Mouse (Mus musculus) midbrain, postnatal 0 days (tissue): Measurements from ENCODE around the gene Kpna7. TPM values are rescaled to one million over a fixed set of nuclear protein-coding genes. Genes with fewer than 3 reads are reported as not detected.

ENCODE experiments used
- ATAC-seq: fragments of 200-750 bp; cut with Nextera tagmentation; 2 replicates; pipeline ENCODE4 v1.8.0; 2017; ENCODE audit warnings: moderate number of reproducible peaks, mild to moderate bottlenecking, moderate TSS enrichment, moderate library complexity; ENCODE audit not compliant: low FRiP score
- DNase-seq: peaks from one replicate; pipeline ENCODE4 v3.0.0-alpha.2; 2015; ENCODE audit warnings: low spot score
- H3K27ac ChIP-seq: fragments of 300-500 bp; sonication (generic); 2 replicates; pipeline ENCODE4 v1.5.1; 2014; ENCODE audit warnings: low read depth, mild to moderate bottlenecking, low read length, mixed read lengths
- H3K27me3 ChIP-seq: fragments of 300-500 bp; sonication (generic); 2 replicates; pipeline ENCODE4 v1.6.1; 2014; ENCODE audit warnings: low read length, control low read depth, mixed read lengths; ENCODE audit not compliant: insufficient read depth
- H3K36me3 ChIP-seq: fragments of 300-500 bp; sonication (generic); 2 replicates; pipeline ENCODE4 v1.6.1; 2014; ENCODE audit warnings: low read length, control low read depth, mixed read lengths; ENCODE audit not compliant: insufficient read depth
- H3K4me1 ChIP-seq: fragments of 300-500 bp; sonication (generic); 2 replicates; pipeline ENCODE4 v1.6.1; 2014; ENCODE audit warnings: mild to moderate bottlenecking, control low read depth, antibody characterized with exemption, low read length, mixed read lengths; ENCODE audit not compliant: insufficient read depth
- H3K4me2 ChIP-seq: fragments of 300-500 bp; sonication (generic); 2 replicates; pipeline ENCODE4 v1.6.1; 2014; ENCODE audit warnings: low read depth, mild to moderate bottlenecking, low read length, mixed read lengths; ENCODE audit not compliant: poor library complexity, severe bottlenecking
- H3K4me3 ChIP-seq: fragments of 300-500 bp; sonication (generic); 2 replicates; pipeline ENCODE4 v1.5.1; 2014; ENCODE audit warnings: low read depth, mild to moderate bottlenecking, low read length, moderate library complexity
- H3K9ac ChIP-seq: fragments of 300-500 bp; sonication (generic); replicated peaks from 2 replicates; pipeline ENCODE4 v1.6.1; 2014; ENCODE audit warnings: mild to moderate bottlenecking, low read length, moderate library complexity, mixed read lengths; ENCODE audit not compliant: poor library complexity, severe bottlenecking
- H3K9me3 ChIP-seq: fragments of 300-500 bp; sonication (generic); 2 replicates; pipeline ENCODE4 v1.6.1; 2016; ENCODE audit warnings: low read length, control low read depth
- CTCF ChIP-seq: IDR thresholded peaks from 2 replicates; pipeline ENCODE4 v1.5.1; 2016; ENCODE audit warnings: antibody characterized with exemption, mild to moderate bottlenecking
- WGBS: fragments of 180-500 bp; shearing (Covaris S2); extraction: QIAGEN DNeasy Blood & Tissue Kit; methylation state at CpG from one replicate; pipeline ENCODE4 v1.1.7; 2014; 5-methylcytosine and 5-hydroxymethylcytosine counted together
- polyA plus RNA-seq: library from polyadenylated mRNA; unstranded; fragments of >200 nt; fragmentation: Nextera tagmentation; extraction: Ambion mirVana; gene quantifications from 2 replicates; pipeline ENCODE4 v1.2.1, GENCODE M21; 2015
- total RNA-seq: library from RNA; depleted of rRNA; stranded (reverse); fragments of >200 nt; gene quantifications from 2 replicates; pipeline ENCODE4 v1.2.3, GENCODE M21; 2014

The Kpna7 gene
- total and polyA plus RNA-seq, 2 experiments from 2014 or later = not detected

- no peak for ATAC-seq
- H3K9me3 ChIP-seq = no peaks in the 10 kb centered on the region
- no peaks in the 10 kb centered on the region for H3K36me3 ChIP-seq
- no peaks in the 10 kb centered on the region for H3K27me3 ChIP-seq
- WGBS = 97% methylated on average over 10 of the region's 10 CpGs
- H3K4me2 ChIP-seq = no peak overlapping the region
- no peak overlapping the region for H3K4me3 ChIP-seq
- no peak overlapping the region for H3K27ac ChIP-seq
- H3K9ac ChIP-seq = no peak overlapping the region
- TF ChIP-seq CTCF = no peak
- H3K4me1 ChIP-seq = peaks cover 7% of the 10 kb centered on the region; the same call in 1 of the 2 replicates
- no peak for DNase-seq
Observed at GRCm38 (mm10) chr5:145081866-145082613, 1.8 kb downstream of the Kpna7 start.

- no peak for TF ChIP-seq CTCF
- no peak for DNase-seq
- Histone ChIP-seq H3K9me3 (no peaks in the 10 kb centered on the region), H3K36me3 (no peaks in the 10 kb centered on the region), H3K4me2 (no peak overlapping the region), H3K4me1 (no peaks in the 10 kb centered on the region), H3K4me3 (no peak overlapping the region), H3K9ac (no peak overlapping the region), H3K27ac (no peak overlapping the region), H3K27me3 (no peaks in the 10 kb centered on the region)
- 62% methylated on average over 3 of the region's 3 CpGs for WGBS
- no peak for ATAC-seq
Observed at GRCm38 (mm10) chr5:145075081-145075480, 8.7 kb downstream of the Kpna7 start.

- no peak overlapping the region for H3K27ac ChIP-seq
- ATAC-seq (no peak), DNase-seq (peak; percentile 17)
- H3K27me3 ChIP-seq = no peaks in the 10 kb centered on the region; the same call in 1 of the 2 replicates
- no peaks in the 10 kb centered on the region for H3K9me3 ChIP-seq
- no peak overlapping the region for H3K4me2 ChIP-seq
- H3K4me1 ChIP-seq = no peaks in the 10 kb centered on the region
- 48% methylated on average over 6 of the region's 6 CpGs for WGBS
- peak; percentile 62 for TF ChIP-seq CTCF
- no peak overlapping the region for H3K4me3 ChIP-seq
- H3K36me3 ChIP-seq = no peaks in the 10 kb centered on the region
- H3K9ac ChIP-seq = no peak overlapping the region
Observed at GRCm38 (mm10) chr5:145071342-145071741, 12.5 kb downstream of the Kpna7 start.

- Histone ChIP-seq H3K36me3 (no peaks in the 10 kb centered on the region), H3K4me1 (no peaks in the 10 kb centered on the region), H3K9me3 (no peaks in the 10 kb centered on the region), H3K27me3 (no peaks in the 10 kb centered on the region; the same call in 1 of the 2 replicates), H3K9ac (no peak overlapping the region), H3K27ac (no peak overlapping the region), H3K4me2 (no peak overlapping the region), H3K4me3 (no peak overlapping the region)
- ATAC-seq (no peak), DNase-seq (peak; percentile 88)
- TF ChIP-seq CTCF = peak; percentile 94
- WGBS = under 1% methylated on average over 5 of the region's 5 CpGs
Observed at GRCm38 (mm10) chr5:145069707-145070106, 14.1 kb downstream of the Kpna7 start.

- no peak overlapping the region for H3K27ac ChIP-seq
- no peak for ATAC-seq
- H3K36me3 ChIP-seq = no peaks in the 10 kb centered on the region
- H3K4me2 ChIP-seq = no peak overlapping the region
- WGBS = 65% methylated on average over 3 of the region's 3 CpGs
- no peaks in the 10 kb centered on the region for H3K9me3 ChIP-seq
- H3K27me3 ChIP-seq = no peaks in the 10 kb centered on the region; the same call in 1 of the 2 replicates
- H3K9ac ChIP-seq = no peak overlapping the region
- no peak overlapping the region for H3K4me3 ChIP-seq
- TF ChIP-seq CTCF = no peak
- DNase-seq = no peak
- H3K4me1 ChIP-seq = no peaks in the 10 kb centered on the region
Observed at GRCm38 (mm10) chr5:145068863-145069262, 15.0 kb downstream of the Kpna7 start.

GRCm38 (mm10) chr5:145064765-145065340 is 19.0 kb downstream of the Kpna7 start:
- H3K9ac ChIP-seq = no peak overlapping the region
- H3K27me3 ChIP-seq = no peaks in the 10 kb centered on the region; the same call in 1 of the 2 replicates
- H3K4me1 ChIP-seq = no peaks in the 10 kb centered on the region
- no peak overlapping the region for H3K4me2 ChIP-seq
- TF ChIP-seq CTCF = no peak
- DNase-seq (no peak), ATAC-seq (no peak)
- no peak overlapping the region for H3K27ac ChIP-seq
- H3K9me3 ChIP-seq = no peaks in the 10 kb centered on the region
- 88% methylated on average over 1 of the region's 1 CpGs for WGBS
- H3K4me3 ChIP-seq = no peak overlapping the region
- H3K36me3 ChIP-seq = no peaks in the 10 kb centered on the region
